Mouse (Mus musculus) hindbrain, embryonic 14.5 days (tissue): ENCODE data around the gene Rbms3. TPM values are rescaled to one million over a fixed set of nuclear protein-coding genes. Genes with fewer than 3 reads are reported as not detected.
A peak's percentile ranks its signal among the peaks of the same experiment; 100 is the strongest.

Experiments
- ATAC-seq: fragments of 200-750 bp; cut with Nextera tagmentation; 2 replicates; pipeline ENCODE4 v1.8.0; 2017; ENCODE audit warnings: moderate number of reproducible peaks, mild to moderate bottlenecking, moderate TSS enrichment, moderate library complexity; ENCODE audit not compliant: low FRiP score
- DNase-seq: peaks from one replicate; pipeline ENCODE4 v3.0.0-alpha.2; 2015; ENCODE audit warnings: low spot score
- H3K27ac ChIP-seq: fragments of 300-500 bp; sonication (generic); 2 replicates; pipeline ENCODE4 v1.5.1; 2014; ENCODE audit warnings: mild to moderate bottlenecking, moderate library complexity
- H3K27me3 ChIP-seq: fragments of 300-500 bp; sonication (generic); 2 replicates; pipeline ENCODE4 v1.6.1; 2014; ENCODE audit warnings: mild to moderate bottlenecking, low read length, mixed read lengths; ENCODE audit not compliant: control insufficient read depth, insufficient read depth
- H3K36me3 ChIP-seq: fragments of 300-500 bp; sonication (generic); replicated peaks from 2 replicates; pipeline ENCODE4 v1.6.1; 2014; ENCODE audit not compliant: control insufficient read depth, insufficient read depth
- H3K4me1 ChIP-seq: fragments of 300-500 bp; sonication (generic); replicated peaks from 2 replicates; pipeline ENCODE4 v1.6.1; 2014; ENCODE audit warnings: antibody characterized with exemption, low read length, mixed read lengths; ENCODE audit not compliant: control insufficient read depth, insufficient read depth
- H3K4me2 ChIP-seq: fragments of 300-500 bp; sonication (generic); replicated peaks from 2 replicates; pipeline ENCODE4 v1.6.1; 2014; ENCODE audit warnings: mild to moderate bottlenecking, moderate library complexity
- H3K4me3 ChIP-seq: fragments of 300-500 bp; sonication (generic); replicated peaks from 2 replicates; pipeline ENCODE4 v1.5.1; 2014; ENCODE audit warnings: mild to moderate bottlenecking, low read length
- H3K9ac ChIP-seq: fragments of 300-500 bp; sonication (generic); 2 replicates; pipeline ENCODE4 v1.6.1; 2014
- H3K9me3 ChIP-seq: fragments of 300-500 bp; sonication (generic); 2 replicates; pipeline ENCODE4 v1.6.1; 2016; ENCODE audit warnings: low read length; ENCODE audit not compliant: control insufficient read depth
- WGBS: fragments of 180-500 bp; shearing (Covaris S2); extraction: QIAGEN DNeasy Blood & Tissue Kit; methylation state at CpG from one replicate; pipeline ENCODE4 v1.1.7; 2014; 5-methylcytosine and 5-hydroxymethylcytosine counted together
- polyA plus RNA-seq: library from polyadenylated mRNA; unstranded; fragments of >200 nt; fragmentation: Nextera tagmentation; extraction: Ambion mirVana; gene quantifications from 2 replicates; pipeline ENCODE4 v1.2.1, GENCODE M21; 2014

Gene Rbms3
- polyA plus RNA-seq, 1 experiment from 2014 or later, result 83.7 TPM

DNA sequence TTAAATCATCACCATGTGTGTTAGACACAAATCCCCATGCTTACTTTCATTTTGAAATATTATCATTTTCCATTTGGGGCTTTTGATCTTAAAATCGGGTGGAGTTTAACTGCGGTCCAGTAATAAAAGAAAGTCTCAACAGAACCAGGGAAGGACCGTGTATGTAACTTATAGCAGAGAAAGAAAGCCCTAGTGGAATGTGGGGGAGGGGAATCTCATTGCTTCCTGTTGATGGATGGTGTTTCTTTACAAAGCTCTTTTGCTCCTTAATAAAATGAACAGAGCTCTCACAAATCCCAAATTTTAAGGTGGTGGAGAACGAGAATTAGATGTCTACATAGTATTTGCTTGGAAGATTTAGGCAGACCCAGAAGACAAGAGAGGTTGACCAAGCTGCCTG, 311.3 kb downstream of the Rbms3 start:
- H3K4me1 ChIP-seq, result no peaks in the 10 kb centered on the region; the same call in 1 of the 2 replicates
- no peaks in the 10 kb centered on the region for H3K36me3 ChIP-seq
- H3K27me3 ChIP-seq, result no peaks in the 10 kb centered on the region
- no peak for ATAC-seq
- no peak overlapping the region for H3K4me3 ChIP-seq
- no peak overlapping the region for H3K27ac ChIP-seq
- no peak overlapping the region for H3K9ac ChIP-seq
- H3K9me3 ChIP-seq, result no peaks in the 10 kb centered on the region
- DNase-seq, result no peak
- 63% methylated on average over 4 of the region's 4 CpGs for WGBS
- H3K4me2 ChIP-seq, result no peak overlapping the region

DNA sequence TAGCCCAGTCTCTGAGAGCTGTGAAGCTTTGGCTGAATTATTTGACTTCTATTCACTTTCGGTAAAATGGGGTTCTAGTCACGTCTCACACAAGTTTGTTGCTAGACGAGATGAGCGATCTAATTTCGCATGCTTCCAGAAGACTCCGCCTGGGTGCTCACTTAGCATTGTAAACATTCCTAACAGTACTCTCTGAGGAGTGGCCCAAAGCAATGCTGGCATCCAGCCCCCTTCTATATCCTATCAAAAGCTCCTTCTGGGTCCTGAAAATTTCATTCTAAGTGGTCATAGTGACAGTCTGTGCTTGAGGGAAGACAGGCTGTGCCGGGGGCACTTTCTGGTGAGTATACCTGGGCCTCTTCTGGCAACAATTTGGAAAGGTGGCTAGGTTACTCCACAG, 312.5 kb downstream of the Rbms3 start:
- 94% methylated on average over 7 of the region's 7 CpGs for WGBS
- no peaks in the 10 kb centered on the region for H3K36me3 ChIP-seq
- no peak for ATAC-seq
- no peak overlapping the region for H3K4me2 ChIP-seq
- no peaks in the 10 kb centered on the region for H3K27me3 ChIP-seq
- no peak for DNase-seq
- no peaks in the 10 kb centered on the region; the same call in 1 of the 2 replicates for H3K4me1 ChIP-seq
- H3K9ac ChIP-seq, result no peak overlapping the region
- H3K4me3 ChIP-seq, result no peak overlapping the region
- H3K27ac ChIP-seq, result no peak overlapping the region
- no peaks in the 10 kb centered on the region for H3K9me3 ChIP-seq

GRCm38 (mm10) chr9:117313642-117314041, 316.1 kb downstream of the Rbms3 start:
- Histone ChIP-seq H3K4me2 (no peak overlapping the region), H3K36me3 (no peaks in the 10 kb centered on the region), H3K27me3 (no peaks in the 10 kb centered on the region), H3K4me3 (no peak overlapping the region), H3K4me1 (no peaks in the 10 kb centered on the region; the same call in 1 of the 2 replicates), H3K27ac (no peak overlapping the region), H3K9me3 (no peaks in the 10 kb centered on the region), H3K9ac (no peak overlapping the region)
- no peak for ATAC-seq
- DNase-seq, result no peak
- 69% methylated on average over 11 of the region's 11 CpGs for WGBS

DNA sequence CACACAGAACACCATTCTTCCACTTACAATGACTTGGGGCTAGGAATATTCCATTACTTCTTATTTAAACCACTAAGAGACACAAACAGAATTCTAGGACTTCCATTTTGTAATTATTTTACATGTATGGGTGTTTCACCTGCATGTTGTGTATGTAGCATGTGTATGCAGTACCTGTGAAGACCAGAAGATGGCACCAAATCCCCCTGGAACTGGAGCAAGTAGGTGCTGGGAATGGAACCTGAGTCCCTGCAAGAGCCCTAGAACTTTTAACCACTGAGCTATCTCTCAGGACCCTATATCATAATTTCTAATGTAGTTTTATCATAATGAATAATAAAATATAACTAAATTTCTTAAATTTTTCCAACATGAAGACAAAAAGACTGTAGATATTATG, 319.9 kb downstream of the Rbms3 start:
- H3K9me3 ChIP-seq, result no peaks in the 10 kb centered on the region
- no peak for DNase-seq
- ATAC-seq, result no peak
- no peaks in the 10 kb centered on the region for H3K27me3 ChIP-seq
- H3K9ac ChIP-seq, result no peak overlapping the region
- no peak overlapping the region for H3K4me2 ChIP-seq
- no peaks in the 10 kb centered on the region for H3K4me1 ChIP-seq
- no peaks in the 10 kb centered on the region for H3K36me3 ChIP-seq
- H3K27ac ChIP-seq, result no peak overlapping the region
- H3K4me3 ChIP-seq, result no peak overlapping the region

- no peak overlapping the region for H3K9ac ChIP-seq
- no peaks in the 10 kb centered on the region for H3K36me3 ChIP-seq
- peak overlapping the region; percentile 43; the same call in 1 of the 2 replicates for H3K27ac ChIP-seq
- H3K4me1 ChIP-seq, result no peaks in the 10 kb centered on the region
- no peak overlapping the region for H3K4me3 ChIP-seq
- 52% methylated on average over 7 of the region's 7 CpGs for WGBS
- H3K9me3 ChIP-seq, result no peaks in the 10 kb centered on the region
- no peaks in the 10 kb centered on the region for H3K27me3 ChIP-seq
- H3K4me2 ChIP-seq, result no peak overlapping the region
- ATAC-seq, result no peak
- DNase-seq, result no peak
These were observed 330.7 kb downstream of the Rbms3 start for GRCm38 (mm10) chr9:117298991-117299390.

DNA sequence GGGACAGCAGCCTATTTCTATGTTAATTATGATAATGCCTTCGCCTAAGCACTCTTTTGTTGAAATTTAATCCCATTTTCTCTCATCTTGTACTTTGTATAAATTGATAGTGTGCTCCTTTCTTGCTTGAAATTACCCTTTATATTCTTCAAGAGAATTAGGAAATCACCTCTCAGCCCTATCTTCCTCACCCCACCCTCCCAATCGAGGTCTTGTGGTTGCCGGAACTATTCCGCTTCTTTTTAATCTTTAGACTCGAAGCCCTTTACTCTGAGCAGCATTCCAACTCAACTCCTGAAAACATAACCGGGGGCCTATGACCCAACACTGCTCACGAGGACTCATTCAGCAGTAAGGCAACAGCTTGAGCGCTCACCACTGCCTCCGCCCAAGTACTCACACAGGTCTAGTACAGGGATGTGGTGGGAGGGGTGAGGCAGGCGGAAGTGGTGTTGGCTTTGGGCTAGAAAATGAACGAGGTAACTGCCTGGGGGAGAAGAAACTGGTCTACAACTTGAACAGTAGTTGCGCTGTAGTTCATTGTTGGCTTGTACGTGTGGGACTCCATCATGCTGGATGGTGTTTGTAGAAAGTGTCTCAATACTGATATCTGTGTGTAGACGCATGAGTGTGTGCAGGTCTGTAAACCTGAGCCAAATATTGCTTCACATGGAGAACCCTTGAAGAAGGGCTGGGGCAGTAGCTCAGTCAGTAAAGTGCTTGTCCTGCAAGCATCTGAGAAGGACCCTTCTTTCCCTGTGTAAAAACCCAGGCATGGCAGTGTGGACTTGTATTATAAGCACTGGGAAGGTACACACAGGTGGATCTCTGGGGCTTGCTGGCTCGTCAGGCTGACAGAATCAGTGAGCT, 331.8 kb downstream of the Rbms3 start:
- H3K9me3 ChIP-seq, result no peaks in the 10 kb centered on the region
- H3K4me3 ChIP-seq, result no peak overlapping the region
- 38% methylated on average over 15 of the region's 15 CpGs for WGBS
- H3K27ac ChIP-seq, result 0 out of 2 replicates have a peak overlapping the region, but pooled peaks have one; percentile 17
- H3K9ac ChIP-seq, result no peak overlapping the region
- H3K4me1 ChIP-seq, result no peaks in the 10 kb centered on the region
- H3K36me3 ChIP-seq, result no peaks in the 10 kb centered on the region
- H3K27me3 ChIP-seq, result no peaks in the 10 kb centered on the region
- ATAC-seq, result no peak
- H3K4me2 ChIP-seq, result no peak overlapping the region
- no peak for DNase-seq

GRCm38 (mm10) chr9:117291066-117291850, 338.5 kb downstream of the Rbms3 start:
- H3K27me3 ChIP-seq, result no peaks in the 10 kb centered on the region
- WGBS, result 78% methylated on average over 15 of the region's 15 CpGs
- ATAC-seq (no peak), DNase-seq (no peak)
- no peak overlapping the region for H3K9ac ChIP-seq
- no peak overlapping the region for H3K27ac ChIP-seq
- no peak overlapping the region for H3K4me2 ChIP-seq
- H3K36me3 ChIP-seq, result no peaks in the 10 kb centered on the region
- H3K4me3 ChIP-seq, result no peak overlapping the region
- no peaks in the 10 kb centered on the region for H3K9me3 ChIP-seq
- H3K4me1 ChIP-seq, result no peaks in the 10 kb centered on the region

- H3K9ac ChIP-seq, result no peak overlapping the region
- no peaks in the 10 kb centered on the region for H3K9me3 ChIP-seq
- DNase-seq (no peak), ATAC-seq (no peak)
- H3K27me3 ChIP-seq, result no peaks in the 10 kb centered on the region
- WGBS, result 83% methylated on average over 12 of the region's 12 CpGs
- no peak overlapping the region for H3K4me2 ChIP-seq
- H3K4me1 ChIP-seq, result no peaks in the 10 kb centered on the region
- no peak overlapping the region for H3K4me3 ChIP-seq
- H3K36me3 ChIP-seq, result no peaks in the 10 kb centered on the region
- no peak overlapping the region for H3K27ac ChIP-seq
These were observed 354.9 kb downstream of the Rbms3 start for GRCm38 (mm10) chr9:117274846-117275245.

DNA sequence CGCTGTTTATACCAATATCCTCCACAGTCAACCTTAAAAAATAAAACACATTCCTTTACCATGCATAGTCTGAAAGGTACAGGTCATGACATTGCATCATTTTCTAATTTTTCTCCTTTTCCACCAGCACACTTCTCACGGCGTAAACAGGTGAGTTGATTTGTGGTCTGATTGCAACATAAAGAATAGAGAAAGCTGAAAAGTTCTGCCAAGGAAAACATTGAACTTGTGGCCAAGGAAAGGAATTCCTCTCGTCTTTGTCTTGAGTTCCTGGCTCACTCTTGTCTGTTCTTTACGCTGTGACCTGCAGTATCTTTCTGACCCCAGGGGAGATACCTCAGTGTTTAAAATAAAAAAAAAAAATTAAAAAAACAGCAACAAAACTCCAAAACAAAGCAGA, 370.1 kb downstream of the Rbms3 start:
- H3K4me1 ChIP-seq, result no peaks in the 10 kb centered on the region
- H3K27ac ChIP-seq, result no peak overlapping the region
- no peak for ATAC-seq
- H3K9ac ChIP-seq, result no peak overlapping the region
- H3K27me3 ChIP-seq, result no peaks in the 10 kb centered on the region
- H3K9me3 ChIP-seq, result no peaks in the 10 kb centered on the region
- no peak for DNase-seq
- H3K36me3 ChIP-seq, result no peaks in the 10 kb centered on the region
- no peak overlapping the region for H3K4me3 ChIP-seq
- H3K4me2 ChIP-seq, result no peak overlapping the region
- WGBS, result 90% methylated on average over 5 of the region's 5 CpGs
